Mouse (Mus musculus): ENCODE data around the gene B3galnt2. TPM values are rescaled to one million over a fixed set of nuclear protein-coding genes. Genes with fewer than 3 reads are reported as not detected.

The B3galnt2 gene
- total and polyA plus RNA-seq, 2 experiments, result 19.5 to 23.6 TPM

DNA sequence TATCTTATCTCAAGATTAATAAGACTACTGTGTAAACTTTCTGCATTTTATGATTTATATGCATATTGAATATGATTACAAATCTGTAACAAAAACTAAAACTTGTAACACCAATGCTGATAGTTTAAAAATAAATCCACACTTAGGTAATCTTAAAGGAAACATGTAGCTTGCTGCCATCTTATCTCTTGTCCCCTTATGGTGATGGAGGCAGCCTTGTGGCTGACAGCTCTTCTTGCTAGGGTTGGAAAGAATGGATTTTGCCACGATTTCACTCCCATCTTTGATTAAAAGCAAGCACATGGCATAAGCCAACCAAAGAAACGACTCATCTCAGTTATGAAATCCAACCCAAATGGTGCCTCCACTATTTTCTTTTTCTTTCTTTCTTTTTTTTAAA, 90.3 kb downstream of the B3galnt2 start:
- TF ChIP-seq POLR2A (IDR thresholded peaks at IDR 0.05; ENCODE audit: extremely low read depth, insufficient read depth, low read length) (no peak), CTCF (IDR thresholded peaks at IDR 0.05; ENCODE audit: low read depth, low read length) (no peak)
- no peaks in the 10 kb centered on the region for H3K27me3 ChIP-seq (ENCODE audit: control insufficient read depth, insufficient read depth, low read length)
- no peak overlapping the region for H3K27ac ChIP-seq (replicated peaks; ENCODE audit: insufficient read depth, low read depth, low read length)
- H3K4me1 ChIP-seq (ENCODE audit: control insufficient read depth, insufficient read depth, low read length), result peaks cover 11% of the 10 kb centered on the region
- 76% methylated on average over 2 of the region's 2 CpGs for WGBS
- H3K36me3 ChIP-seq (ENCODE audit: control insufficient read depth, insufficient read depth, low read length), result peaks cover 10% of the 10 kb centered on the region; the same call in 1 of the 2 replicates
- no peak for DNase-seq (ENCODE audit: extremely low read depth, low read depth, low spot score)
- no peak overlapping the region for H3K9ac ChIP-seq (ENCODE audit: low read depth, low read length)
- no peaks in the 10 kb centered on the region for H3K79me2 ChIP-seq (ENCODE audit: control insufficient read depth, insufficient read depth, low read length)
- no peak overlapping the region for H3K4me3 ChIP-seq (ENCODE audit: insufficient read depth, low read depth, low read length)

Other genes starting within 250 kb of the B3galnt2 start
- under 0.01 TPM in 1 of 2 replicates, not detected in the other for gene Gng4, start 170.4 kb upstream of the B3galnt2 start, total RNA-seq (2014; rRNA removed)
- gene Gng4, start 170.4 kb upstream of the B3galnt2 start, polyA plus RNA-seq (2012; rRNA removed), result not detected in 2 replicates
- gene Tbce, start 85.2 kb downstream of the B3galnt2 start, total RNA-seq (2014; rRNA removed), result 33.7 and 36.2 TPM in 2 replicates
- gene Tbce, start 85.2 kb downstream of the B3galnt2 start, polyA plus RNA-seq (2012; rRNA removed), result 7.6 and 11.9 TPM in 2 replicates
- 13.5 and 14.5 TPM in 2 replicates for gene Arid4b, start 108.8 kb downstream of the B3galnt2 start, total RNA-seq (2014; rRNA removed)
- gene Arid4b, start 108.8 kb downstream of the B3galnt2 start, polyA plus RNA-seq (2012; rRNA removed), result 1.8 and 3.0 TPM in 2 replicates
- 11.0 and 12.2 TPM in 2 replicates for gene Ggps1, start 109.0 kb downstream of the B3galnt2 start, total RNA-seq (2014; rRNA removed)
- gene Ggps1, start 109.0 kb downstream of the B3galnt2 start, polyA plus RNA-seq (2012; rRNA removed), result 3.3 and 4.4 TPM in 2 replicates